Mouse (Mus musculus): Measurements from ENCODE around the gene Cx3cl1.

DNA sequence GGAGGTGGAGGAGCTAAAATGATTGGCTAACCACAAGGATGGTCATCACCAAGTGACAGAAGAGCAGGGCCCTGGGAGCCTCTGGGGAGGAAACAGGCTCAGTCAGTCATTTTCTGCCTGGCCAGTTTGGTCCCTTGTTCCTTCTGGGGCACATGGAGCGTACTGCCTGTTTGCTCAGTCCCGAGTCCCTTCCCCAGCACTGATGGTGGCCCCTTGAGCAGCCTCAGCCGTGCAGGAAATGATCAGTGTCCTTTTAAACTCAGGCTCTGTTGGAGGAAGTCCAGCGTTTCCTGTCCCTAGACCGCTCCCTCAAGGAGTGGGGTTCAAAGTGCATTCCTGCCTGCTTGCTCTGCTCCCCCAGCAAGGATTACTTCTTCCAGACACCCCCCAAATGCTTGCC lies 6.7 kb downstream of the Cx3cl1 start:
- peak; percentile 13; the same call in 1 of the 2 replicates for TF ChIP-seq POLR2A (IDR thresholded peaks at IDR 0.05; ENCODE audit: borderline replicate concordance, extremely low read depth, low read depth, low read length)
- TF ChIP-seq CTCF (IDR thresholded peaks at IDR 0.05; ENCODE audit: insufficient read depth, low read length), result no peak

Data from lung, adult 2 months (tissue).